Mouse (Mus musculus) heart, postnatal 0 days (tissue): ENCODE results near the gene Tnfrsf1a.

Source experiments
- CTCF ChIP-seq: IDR thresholded peaks from 2 replicates; pipeline ENCODE4 v1.5.1; 2016; ENCODE audit warnings: antibody characterized with exemption, control low read depth, low read depth
- EP300 ChIP-seq: IDR thresholded peaks from 2 replicates; pipeline ENCODE4 v1.6.1; 2016; ENCODE audit warnings: antibody characterized with exemption, low read depth

- TF ChIP-seq CTCF, result no peak
- no peak for TF ChIP-seq EP300
These were observed 15.9 kb upstream of the Tnfrsf1a start for GRCm38 (mm10) chr6:125333112-125333899.
